Mouse (Mus musculus): ENCODE measurements around the gene Hes7. TPM values are rescaled to one million over a fixed set of nuclear protein-coding genes. Genes with fewer than 3 reads are reported as not detected.

The Hes7 gene
- total RNA-seq, 2 experiments from 2014 or later, result not detected

- DNase-seq, result no peak
- no peak overlapping the region for H3K4me3 ChIP-seq
- intact Hi-C loops (cut with DNase I), result no loop called here
- no peak for TF ChIP-seq CTCF (IDR thresholded peaks at IDR 0.05)
- no peak overlapping the region for H3K27ac ChIP-seq
Observed at GRCm38 (mm10) chr11:69078041-69078440, 42.2 kb upstream of the Hes7 start.

- intact Hi-C loops (cut with DNase I), result no loop called here
- no peak for TF ChIP-seq CTCF (IDR thresholded peaks at IDR 0.05)
- DNase-seq, result no peak
- peak overlapping the region; percentile 58 for H3K27ac ChIP-seq
- no peak overlapping the region for H3K4me3 ChIP-seq
Observed at GRCm38 (mm10) chr11:69078805-69079438, 41.3 kb upstream of the Hes7 start.

GRCm38 (mm10) chr11:69080102-69080854 lies 39.9 kb upstream of the Hes7 start:
- intact Hi-C loops (cut with DNase I), result no loop called here
- TF ChIP-seq CTCF (IDR thresholded peaks at IDR 0.05), result no peak
- Histone ChIP-seq H3K27ac (no peak overlapping the region; the same call in 1 of the 2 replicates), H3K4me3 (no peak overlapping the region)
- no peak for DNase-seq

- no peak for DNase-seq
- TF ChIP-seq CTCF (IDR thresholded peaks at IDR 0.05), result no peak
- H3K27ac ChIP-seq, result no peak overlapping the region
- intact Hi-C loops (cut with DNase I), result no loop called here
- H3K4me3 ChIP-seq, result no peak overlapping the region
Observed at GRCm38 (mm10) chr11:69080855-69081222, 39.4 kb upstream of the Hes7 start.

GRCm38 (mm10) chr11:69081613-69082012 lies 38.6 kb upstream of the Hes7 start:
- Histone ChIP-seq H3K4me3 (no peak overlapping the region), H3K27ac (no peak overlapping the region)
- no peak for DNase-seq
- TF ChIP-seq CTCF (IDR thresholded peaks at IDR 0.05), result no peak
- intact Hi-C loops (cut with DNase I), result no loop called here

GRCm38 (mm10) chr11:69085608-69086007 lies 34.6 kb upstream of the Hes7 start:
- Histone ChIP-seq H3K4me3 (no peak overlapping the region), H3K27ac (no peak overlapping the region)
- intact Hi-C loops (cut with DNase I), result no loop called here
- DNase-seq, result peak; percentile 12
- no peak for TF ChIP-seq CTCF (IDR thresholded peaks at IDR 0.05)

- TF ChIP-seq CTCF (IDR thresholded peaks at IDR 0.05), result no peak
- Histone ChIP-seq H3K27ac (peak overlapping the region; percentile 31; the same call in 1 of the 2 replicates), H3K4me3 (no peak overlapping the region)
- intact Hi-C loops (cut with DNase I), result no loop called here
- DNase-seq, result peak; percentile 36
Observed at GRCm38 (mm10) chr11:69086390-69086789, 33.8 kb upstream of the Hes7 start.

GRCm38 (mm10) chr11:69087082-69087481 lies 33.1 kb upstream of the Hes7 start:
- Histone ChIP-seq H3K4me3 (no peak overlapping the region), H3K27ac (peak overlapping the region; percentile 100)
- peak; percentile 15 for DNase-seq
- intact Hi-C loops (cut with DNase I), result no loop called here
- TF ChIP-seq CTCF (IDR thresholded peaks at IDR 0.05), result no peak

- intact Hi-C loops (cut with DNase I), result no loop called here
- Histone ChIP-seq H3K27ac (peak overlapping the region; percentile 100), H3K4me3 (no peak overlapping the region)
- peak; percentile 13 for DNase-seq
- TF ChIP-seq CTCF (IDR thresholded peaks at IDR 0.05), result no peak
Observed at GRCm38 (mm10) chr11:69087597-69087996, 32.6 kb upstream of the Hes7 start.

- DNase-seq, result peak; percentile 96
- intact Hi-C loops (cut with DNase I), result loop anchor here (2.0 kb wide), 1 partner anchor 15 kb away; no protein-coding TSS in a partner anchor
- Histone ChIP-seq H3K4me3 (peak within 1 kb of the TSS; percentile 100), H3K27ac (peak within 1 kb of the TSS; percentile 100)
- no peak for TF ChIP-seq CTCF (IDR thresholded peaks at IDR 0.05)
Observed at GRCm38 (mm10) chr11:69088103-69088855, 31.9 kb upstream of the Hes7 start, which contains the start of gene Vamp2. Vamp2 (plus strand) TSS chr11:69088490.

- H3K27ac ChIP-seq, result peak overlapping the region; percentile 100
- TF ChIP-seq CTCF (IDR thresholded peaks at IDR 0.05), result no peak
- intact Hi-C loops (cut with DNase I), result loop anchor here (2.0 kb wide), 1 partner anchor 16 kb away; no protein-coding TSS in a partner anchor
- H3K4me3 ChIP-seq, result peak overlapping the region; percentile 100
- peak; percentile 57 for DNase-seq
Observed at GRCm38 (mm10) chr11:69088856-69089615, 31.2 kb upstream of the Hes7 start.

Measured in gastrocnemius, adult 2 months (tissue).